Mouse (Mus musculus): ENCODE results near the gene Mavs.
"Not testable (repeated sequence)": the region's sequence is repeated elsewhere in the genome, so short reads cannot be mapped to it uniquely, and the experiment has no call there.

The Mavs gene

DNA sequence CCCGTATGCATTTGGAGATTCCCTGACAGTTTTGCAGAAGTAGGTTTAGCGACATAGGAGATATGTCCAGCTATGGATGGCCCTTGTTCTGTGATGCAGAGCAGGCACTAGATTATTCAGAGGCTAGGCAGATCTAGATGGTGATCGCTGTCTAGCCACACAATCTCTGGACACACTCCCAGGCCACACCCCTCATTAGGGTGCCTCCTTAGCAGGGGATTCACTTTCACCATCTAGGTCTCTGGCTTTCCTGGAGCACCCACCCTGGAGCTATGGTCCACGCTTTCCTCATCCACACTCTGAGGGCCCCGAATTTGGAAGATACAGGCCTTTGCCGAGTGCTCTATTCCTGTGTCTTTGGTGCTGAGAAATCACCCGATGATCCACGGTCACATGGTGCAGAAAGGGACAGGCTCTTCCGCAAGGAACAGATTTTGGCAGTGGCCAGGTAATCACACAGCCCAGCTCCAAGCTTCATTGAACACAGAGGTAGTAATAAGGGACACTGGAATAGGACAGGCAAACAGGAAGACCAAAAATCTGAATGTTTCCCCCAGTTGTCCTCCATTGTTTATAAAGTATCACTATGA is 22.7 kb upstream of the Mavs start:
- no peak for DNase-seq (ENCODE audit: low read depth)

DNA sequence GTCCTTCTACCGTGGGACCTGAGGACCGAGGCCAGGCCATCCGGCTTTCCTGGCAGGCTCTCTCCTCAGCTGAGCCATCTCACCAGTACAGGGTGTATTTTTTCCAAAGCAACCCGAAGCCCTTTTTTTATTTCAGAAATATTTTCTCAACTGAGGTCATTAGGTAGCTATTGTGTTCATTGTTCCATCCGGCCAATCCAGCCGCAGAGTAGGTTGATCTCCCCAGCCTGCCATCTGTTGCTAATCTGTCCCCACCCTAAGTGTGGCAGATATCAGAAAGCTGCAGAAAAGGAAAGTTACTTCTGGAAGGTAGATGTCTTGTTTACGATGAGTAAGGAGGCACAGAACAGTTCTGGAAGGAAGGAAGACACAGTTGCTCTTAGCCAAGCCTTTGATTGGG is 20.1 kb upstream of the Mavs start:
- no peak for DNase-seq (ENCODE audit: low read depth)

DNA sequence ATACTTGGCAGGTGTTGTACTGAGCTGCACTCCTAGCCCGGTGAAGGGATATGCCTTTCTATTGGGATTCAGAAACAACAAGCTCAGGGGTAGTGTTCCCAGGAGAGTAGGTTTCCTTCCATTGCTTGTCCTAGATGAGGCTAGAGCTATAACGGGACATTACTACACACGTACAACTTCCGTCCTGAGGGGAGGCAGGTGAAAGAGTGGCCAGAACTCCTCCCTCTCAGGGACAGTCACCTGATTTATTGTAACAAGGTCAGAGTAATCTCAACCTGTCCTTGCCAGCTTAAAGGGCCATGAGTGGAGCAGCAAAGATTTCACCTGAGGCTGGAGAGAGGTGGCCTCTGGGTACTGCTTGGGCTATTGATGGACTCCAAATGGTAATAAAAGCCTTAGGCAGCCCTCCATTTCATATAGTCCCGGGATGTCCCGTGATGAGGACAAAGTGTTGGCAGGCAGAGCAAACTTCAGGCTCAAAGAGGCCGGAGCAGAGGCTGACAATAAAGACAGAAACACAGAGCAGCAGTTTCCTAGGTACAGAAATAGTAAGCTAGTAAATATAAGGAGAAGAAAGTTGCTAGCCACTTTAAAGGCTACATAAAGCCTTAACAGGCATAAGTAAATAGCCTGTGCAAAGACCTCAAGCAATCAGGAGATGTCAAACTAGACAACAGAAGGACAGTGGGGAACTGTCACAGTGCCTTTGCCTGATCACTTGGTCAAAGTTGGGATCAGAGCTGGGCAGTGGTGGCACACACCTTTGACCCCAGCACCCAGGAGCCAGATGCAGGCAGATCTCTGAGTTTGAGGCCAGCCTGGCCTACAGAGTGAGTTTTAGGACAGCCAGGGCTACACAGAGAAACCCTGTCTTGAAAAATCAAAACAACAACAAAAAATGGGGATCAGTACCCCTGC is 17.7 kb upstream of the Mavs start:
- no peak for DNase-seq (ENCODE audit: low read depth)

DNA sequence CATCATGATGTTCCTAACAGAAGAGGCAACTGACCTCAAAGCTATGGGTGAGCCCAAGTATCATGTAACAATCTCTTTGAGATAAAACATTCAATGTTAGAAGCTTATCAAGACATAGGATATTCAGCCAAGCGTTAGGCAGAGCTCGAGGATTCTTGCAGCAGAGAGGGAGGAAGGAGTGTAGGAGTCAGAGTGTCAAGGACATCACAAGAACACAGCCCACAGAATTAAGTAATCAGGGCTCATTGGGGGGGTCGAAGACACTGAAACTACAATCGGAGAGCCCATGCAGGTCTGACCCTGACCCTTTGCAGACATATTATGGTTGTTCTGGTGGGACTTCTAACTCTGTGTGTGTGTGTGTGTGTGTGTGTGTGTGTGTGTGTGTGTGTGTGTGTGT is 13.8 kb upstream of the Mavs start:
- no peak for DNase-seq (ENCODE audit: low read depth)

DNA sequence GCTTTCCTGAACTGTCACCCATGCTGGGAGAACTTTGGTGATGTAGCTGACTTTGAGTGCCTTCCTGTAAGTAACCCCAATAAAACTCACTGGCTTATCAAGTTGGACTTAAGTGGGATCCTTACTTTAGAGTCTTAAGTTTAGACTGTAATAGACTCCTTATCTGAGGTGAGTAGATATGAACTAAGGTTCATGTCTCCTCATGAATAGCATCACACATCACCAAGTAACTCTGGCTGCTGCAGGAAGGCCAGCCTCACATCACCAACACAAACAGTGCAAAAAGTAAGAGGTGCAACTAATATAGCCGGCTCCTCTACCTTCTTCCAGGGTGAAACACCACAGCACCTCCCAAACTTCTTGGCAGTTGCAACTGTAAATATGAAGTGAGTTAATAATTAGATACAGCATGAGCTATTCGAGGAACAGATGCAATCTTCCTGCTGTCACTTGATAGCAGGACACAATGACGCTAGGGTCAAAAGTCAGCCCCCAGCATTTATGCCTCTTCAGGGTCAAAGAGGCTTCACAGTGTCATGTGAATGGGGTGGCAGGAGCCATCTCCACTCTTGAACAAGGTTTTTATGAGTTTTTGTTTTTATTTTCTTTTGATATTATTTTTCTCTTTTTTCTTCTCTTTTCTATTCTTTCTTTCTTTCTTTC is 11.9 kb upstream of the Mavs start:
- no peak for DNase-seq (ENCODE audit: low read depth)

DNA sequence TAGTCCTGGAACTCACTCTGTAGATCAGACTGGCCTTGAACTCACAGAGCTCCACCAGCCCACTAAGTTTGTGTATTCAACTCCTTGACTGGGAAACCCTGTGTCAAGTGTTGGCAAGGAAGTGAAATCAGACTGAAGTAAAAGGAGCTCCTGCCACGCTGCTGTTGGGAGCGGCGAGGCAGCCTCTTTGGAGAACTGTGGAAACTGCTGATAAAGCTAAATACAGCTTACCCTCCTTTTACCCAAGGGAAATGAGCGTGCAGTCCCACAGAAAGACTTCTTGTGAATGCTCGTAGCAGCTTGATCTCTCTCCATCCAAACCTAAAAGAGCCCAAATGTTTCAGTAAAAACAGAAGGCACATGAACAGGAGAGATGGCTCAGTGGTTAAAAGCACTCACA is 11.3 kb upstream of the Mavs start:
- no peak for DNase-seq (ENCODE audit: low read depth)

DNA sequence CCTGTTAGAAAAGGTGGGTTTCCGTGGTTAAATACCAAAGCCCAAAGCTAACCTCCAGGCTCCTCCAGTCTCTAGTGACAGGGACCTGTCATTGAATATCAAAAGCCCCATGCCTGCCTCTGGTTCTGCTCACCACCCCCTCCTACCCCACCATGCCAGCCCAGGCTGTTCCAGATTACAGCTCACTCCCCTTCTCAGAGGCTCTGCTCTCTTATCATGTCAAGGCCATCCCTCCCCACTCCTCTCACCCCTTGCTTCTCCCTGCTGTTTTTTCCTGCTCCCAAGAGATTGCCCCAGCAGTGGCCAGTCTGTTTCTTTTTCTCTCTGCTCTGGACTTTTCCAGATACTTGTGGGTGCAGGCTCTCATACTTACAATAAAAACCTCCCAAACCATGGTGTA is 10.3 kb upstream of the Mavs start:
- DNase-seq (ENCODE audit: low read depth) = no peak

DNA sequence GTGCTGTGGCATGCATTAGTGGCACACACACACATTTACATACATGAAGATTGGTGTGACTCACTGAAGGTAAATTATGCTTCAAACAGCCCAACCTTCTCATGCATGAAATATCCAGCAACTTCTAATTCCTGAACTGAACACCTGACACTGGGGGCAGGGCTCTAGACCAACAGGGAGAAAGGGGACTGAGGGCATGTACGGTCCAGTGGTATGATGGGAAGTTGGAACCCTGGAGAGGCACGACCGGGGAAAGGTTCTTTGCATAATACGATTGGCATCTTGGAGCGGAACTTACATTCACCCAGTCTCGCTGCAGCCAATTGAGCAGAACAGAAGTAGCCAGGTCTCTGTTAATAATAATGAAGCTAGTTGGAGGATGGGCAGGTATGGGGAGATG is 8.7 kb upstream of the Mavs start:
- DNase-seq (ENCODE audit: low read depth) = no peak

DNA sequence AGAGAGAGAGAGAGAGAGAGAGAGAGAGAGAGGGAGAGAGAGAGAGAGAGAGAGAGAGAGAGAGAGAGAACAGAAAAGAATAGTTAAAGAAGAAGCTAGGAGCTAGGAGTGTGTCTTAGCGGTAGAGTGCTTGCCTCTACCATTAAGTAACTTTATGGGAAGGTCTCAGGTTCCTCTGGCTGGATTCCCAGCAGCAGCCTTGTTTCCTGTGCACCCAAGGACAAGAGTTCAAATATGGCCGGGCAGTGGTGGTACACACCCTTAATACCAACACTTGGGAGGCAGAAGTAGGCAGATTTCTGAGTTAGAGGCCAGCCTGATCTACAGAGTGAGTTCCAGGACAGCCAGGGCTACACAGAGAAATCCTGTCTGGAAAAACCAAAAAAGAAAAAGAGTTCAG is 7.2 kb upstream of the Mavs start:
- not testable (repeated sequence) for DNase-seq (ENCODE audit: low read depth)

DNA sequence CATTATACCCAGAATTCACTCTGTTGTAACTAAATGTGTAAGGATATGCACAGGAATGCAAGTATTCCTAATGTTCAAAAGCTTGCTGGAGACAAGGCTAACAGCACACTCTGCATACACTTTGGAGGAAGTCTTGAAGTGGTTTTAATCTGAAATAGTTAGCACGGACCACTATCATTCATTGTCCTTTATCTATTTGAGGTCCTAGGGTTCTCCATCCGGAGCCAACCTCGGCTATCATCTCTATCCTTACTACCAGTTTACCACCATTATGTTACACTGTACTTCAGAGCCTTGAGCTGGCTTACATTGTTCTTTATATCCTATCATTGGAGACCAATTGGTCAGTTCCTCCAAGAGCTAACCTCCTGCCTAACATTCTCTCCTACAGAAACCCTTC is 6.6 kb upstream of the Mavs start:
- no peak for DNase-seq (ENCODE audit: low read depth)

DNA sequence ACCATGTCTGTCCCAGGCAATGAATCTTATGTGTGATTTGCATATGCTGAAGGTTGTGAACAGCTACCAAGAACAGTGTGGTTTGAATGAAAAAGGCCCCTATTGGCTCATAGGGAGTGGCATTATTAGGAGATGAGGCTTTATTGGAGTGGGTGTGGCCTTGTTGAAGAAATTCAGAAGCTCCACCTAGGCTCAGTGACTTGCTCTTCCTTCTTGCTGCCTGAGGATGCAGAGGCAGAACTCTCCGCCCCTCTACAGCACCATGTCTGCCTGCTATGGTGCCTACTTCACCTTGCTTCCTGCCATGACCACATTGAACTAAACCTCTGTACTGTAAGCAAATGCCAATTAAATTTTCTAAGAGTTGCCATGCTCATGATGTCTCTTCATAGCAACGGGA is 1.3 kb upstream of the Mavs start:
- peak; percentile 53 for DNase-seq (ENCODE audit: low read depth)

DNA sequence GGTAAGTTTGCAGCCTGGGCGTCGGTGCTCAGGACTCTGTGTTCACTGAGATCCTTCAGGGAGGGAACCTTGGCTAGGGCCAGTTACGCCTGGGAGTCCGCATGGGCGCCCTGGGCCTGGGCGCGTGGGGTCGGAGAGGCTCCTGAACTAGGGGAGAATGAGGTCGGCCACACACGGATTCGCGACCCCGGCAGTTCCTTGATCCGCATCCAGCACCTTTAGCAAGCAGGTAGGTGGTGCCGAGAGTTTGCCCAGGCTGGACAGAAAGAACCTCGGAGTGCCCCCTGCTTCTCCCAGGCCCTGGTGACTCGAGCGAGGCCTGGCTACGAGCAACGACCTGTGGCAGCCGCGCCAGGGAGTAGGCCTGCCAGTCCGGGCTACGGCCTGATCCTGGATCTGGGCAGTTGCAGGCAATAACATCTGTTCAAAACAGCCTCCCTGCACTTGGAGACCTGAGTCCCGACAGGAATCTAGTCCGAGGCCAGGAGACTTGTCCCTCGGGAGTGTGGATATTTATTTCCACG is 326 bp downstream of the Mavs start:
- no peak for DNase-seq (ENCODE audit: low read depth)

DNA sequence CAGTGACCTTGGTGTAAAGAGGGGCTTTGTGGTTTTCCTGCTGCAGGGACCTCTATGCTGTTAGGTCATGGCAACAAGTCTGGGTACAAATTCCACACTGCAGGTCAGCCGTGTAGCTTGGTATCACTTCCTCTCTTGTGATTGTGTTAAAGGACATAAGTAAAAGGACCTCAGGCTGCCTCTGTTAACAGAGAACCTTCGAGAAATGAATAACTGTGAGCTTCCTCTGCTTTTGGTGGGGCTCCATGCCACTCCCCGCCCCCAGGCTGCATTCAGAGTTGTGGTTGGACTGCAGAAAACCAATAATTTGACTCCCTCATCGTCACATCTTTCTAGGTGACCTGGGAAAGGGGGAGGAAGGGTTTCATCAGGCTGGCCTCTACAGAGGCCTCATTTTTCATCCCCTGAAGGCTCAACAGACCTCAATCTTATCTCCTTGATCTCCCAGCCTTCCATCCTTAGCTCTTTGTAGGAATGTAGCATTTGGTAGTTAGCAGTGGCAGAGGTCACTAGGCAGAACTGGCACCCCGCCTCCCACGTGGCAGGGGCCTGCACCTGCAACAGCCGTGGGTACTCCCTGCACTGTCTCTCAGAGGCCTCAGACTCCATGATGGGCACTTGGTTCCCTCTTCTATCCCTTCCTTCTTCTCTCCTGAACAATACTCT is 1.2 kb downstream of the Mavs start:
- peak; percentile 46 for DNase-seq (ENCODE audit: low read depth)

DNA sequence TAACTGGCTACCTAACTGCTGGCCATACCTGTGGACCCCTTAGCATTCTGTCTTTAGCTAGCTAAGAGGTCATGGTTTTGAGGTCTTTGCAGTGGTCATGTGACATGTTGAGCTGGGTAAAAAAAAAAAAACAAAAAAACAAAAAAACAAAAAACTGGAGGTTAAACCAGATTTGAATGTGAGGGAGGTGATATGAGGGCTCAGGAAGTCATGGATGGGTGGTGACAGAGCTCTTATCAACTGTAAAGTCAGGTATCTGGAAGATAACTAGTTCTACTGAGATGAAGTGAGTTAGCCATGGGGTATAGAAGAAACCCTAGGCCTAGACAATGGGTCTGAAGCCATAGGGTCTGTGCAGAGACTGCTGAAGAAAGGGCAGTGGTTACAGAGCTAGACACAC is 8.3 kb downstream of the Mavs start:
- no peak for DNase-seq (ENCODE audit: low read depth)

DNA sequence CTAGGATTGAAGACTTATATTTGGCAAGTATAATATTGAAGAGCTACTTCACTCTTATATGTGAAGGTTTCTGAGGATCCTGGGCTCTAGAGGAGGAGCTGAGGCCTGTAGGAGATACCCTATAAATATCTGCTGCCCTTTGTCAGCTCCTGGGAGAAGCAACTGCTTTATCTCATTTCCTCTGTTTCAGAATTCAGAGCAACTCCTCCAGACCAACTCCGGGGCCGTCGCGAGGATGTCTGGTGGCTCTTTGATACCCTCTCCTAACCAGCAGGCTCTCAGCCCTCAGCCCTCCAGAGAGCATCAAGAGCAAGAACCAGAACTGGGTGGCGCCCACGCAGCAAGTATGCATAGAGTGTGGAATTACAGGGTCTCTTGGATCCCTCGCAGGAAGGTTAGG is 9.1 kb downstream of the Mavs start:
- DNase-seq (ENCODE audit: low read depth) = no peak

DNA sequence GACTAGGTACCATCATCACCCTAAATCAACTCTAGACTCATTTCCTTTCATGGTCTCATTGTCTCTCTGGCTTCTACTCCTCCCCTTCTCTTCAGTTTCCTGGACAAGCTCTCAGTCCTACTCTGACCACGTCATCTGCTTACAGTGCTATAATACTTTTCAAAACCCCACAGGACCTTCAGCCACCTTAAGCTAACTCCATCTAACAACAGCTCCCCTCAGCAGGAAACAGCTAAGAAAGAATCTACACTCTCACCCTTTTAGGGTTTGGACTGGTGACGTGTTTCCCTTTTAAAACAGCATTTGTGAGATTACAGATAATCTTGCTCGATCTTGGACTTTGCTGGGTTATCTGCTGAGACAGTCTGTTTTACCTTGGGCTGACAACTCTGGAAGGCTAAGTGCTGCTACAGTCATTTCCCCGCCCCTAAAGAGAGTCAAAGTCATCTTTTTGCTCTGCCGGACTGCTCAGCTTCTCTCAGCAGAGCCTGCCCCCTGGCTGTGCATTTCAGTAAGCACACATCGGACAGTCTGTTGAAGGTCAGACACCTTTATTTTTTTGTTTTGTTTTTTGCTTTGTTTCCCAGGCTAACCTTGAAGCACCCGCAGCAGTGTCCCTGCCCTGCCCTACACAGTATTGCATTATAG is 19.9 kb downstream of the Mavs start:
- DNase-seq (ENCODE audit: low read depth) = peak; percentile 84

DNA sequence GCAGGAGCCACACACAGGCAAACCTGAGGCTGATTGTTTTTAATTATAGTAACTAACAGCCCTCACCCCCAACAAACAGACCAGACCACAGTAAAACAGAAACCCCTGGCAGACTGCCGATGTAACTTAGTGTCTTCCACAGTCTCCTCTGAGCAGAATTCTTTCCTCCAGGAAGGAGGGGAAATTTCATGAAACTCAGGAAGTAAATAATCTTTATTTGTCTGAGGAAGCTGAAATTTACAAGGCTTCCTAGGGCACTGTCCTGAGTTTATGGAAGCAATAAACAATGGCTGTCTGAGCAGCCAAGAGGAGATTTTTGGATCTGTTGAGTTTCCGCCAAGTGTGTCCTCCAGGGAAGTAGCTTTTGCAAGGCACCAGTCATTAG is 20.5 kb downstream of the Mavs start:
- DNase-seq (ENCODE audit: low read depth) = no peak

DNA sequence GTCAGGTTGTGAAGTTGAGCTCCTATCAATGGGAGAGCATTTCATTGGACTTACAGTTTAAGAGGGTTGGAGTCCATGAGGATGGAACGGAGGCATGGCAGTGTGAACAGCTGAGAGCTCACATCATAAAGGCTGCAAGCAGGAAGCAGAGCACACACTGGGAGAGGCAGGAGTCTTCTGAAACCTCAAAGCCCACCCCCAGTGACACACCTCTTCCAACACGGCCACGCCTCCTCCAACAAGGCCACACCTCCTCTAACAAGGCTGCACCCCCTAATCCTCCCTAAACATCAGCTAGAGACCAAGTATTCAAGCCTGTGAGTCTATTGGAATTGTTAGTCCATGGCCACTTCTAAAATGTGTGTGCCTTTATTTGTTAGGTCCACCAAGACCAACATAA is 21.9 kb downstream of the Mavs start:
- DNase-seq (ENCODE audit: low read depth) = peak; percentile 45

DNA sequence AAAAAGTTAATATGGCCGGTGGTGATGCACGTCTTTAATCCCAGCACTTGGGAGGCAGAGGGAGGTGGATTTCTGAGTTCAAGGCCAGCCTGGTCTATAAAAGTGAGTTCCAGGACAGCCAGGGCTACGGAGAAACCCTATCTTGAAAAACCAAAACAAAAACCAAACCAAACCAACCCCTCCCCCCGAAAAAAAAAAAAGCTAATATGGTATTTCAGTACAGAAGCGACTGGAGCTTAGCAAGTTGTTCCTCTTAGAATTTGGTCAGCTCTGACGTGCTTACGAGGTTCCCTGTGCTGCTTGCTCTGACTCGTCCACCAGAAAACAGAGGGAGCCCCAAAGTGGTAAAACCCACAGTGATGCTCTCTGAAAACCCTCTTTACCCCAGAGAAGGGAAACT is 24.8 kb downstream of the Mavs start:
- DNase-seq (ENCODE audit: low read depth) = peak; percentile 40

DNA sequence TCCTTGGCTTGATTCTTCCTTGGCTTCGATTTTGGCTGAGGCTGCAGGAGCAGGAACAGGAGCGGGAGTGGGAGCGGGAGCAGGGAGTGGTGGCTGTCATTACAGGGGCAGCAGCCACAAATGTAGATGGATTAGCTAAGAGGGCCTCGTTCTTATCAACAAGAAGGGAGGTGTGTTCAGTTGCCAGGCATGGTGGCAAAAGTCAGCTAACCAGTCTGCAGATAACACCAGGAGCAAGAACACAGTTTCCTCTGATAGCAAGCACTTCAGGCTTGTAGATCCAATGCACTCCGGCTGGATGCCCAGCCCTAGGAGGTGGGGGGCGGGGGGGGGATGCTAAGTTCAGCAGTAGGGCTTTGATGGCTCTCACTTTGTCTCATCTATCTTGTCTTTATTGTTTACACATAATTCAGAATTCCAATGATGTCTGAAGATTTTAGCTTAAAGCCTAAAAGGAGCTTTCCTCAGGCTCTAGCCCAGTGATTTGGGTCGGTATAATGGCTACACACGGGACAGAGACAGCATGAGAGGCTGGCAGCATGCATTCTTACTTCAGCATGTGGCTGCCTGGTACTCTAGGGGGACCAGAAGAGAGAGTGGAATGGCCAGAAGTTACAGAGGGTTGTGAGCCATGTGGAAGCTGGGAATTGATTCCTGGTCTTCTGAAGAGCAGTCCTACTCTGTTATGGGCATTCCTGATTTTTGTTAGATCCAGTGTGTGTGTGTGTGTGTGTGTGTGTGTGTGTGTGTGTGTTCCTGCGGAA is 26.9 kb downstream of the Mavs start:
- DNase-seq (ENCODE audit: low read depth) = no peak

DNA sequence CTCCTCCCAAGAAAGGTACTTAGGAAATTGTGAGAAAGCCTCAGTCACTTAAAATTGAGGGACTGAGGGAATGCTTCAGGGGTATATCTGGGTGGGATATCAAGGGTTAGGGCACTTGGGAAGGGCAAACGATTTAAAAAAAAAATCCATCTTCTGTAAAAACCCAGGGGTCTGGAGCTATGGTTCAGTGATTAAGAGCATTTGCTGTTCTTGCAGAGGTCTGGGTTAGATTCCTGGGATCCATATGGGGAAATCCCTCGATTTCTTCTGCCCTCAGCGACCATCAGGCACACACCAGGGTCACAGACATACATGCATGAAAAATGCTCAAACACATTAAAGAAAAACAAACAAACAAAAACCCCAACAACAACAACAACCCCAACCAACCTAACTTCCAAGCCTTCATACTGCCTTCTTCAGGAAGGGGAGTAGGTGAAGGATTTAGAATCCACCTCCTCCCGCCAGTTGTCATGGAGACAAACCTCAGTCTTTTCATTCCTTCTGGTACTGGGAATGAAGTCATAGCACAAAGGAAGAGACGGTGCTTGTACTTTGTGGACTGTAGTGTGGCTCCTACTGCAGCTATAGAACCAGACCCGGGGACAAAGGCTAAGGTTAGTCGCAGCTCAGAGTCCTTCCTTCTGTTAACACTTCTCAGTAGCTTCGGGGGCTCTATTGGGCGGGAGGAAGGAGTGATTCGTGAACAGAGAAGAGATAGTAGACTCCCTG is 27.8 kb downstream of the Mavs start:
- no peak for DNase-seq (ENCODE audit: low read depth)

All from induced T-regulatory cell, adult 2 months (primary cell).